Mouse (Mus musculus): ENCODE results near the gene Meis3. TPM values are rescaled to one million over a fixed set of nuclear protein-coding genes. Genes with fewer than 3 reads are reported as not detected.

Gene Meis3
- polyA plus RNA-seq, 1 experiment from 2014 or later, result 161 TPM

GRCm38 (mm10) chr7:16172141-16172581 lies 2.7 kb upstream of the Meis3 start:
- Histone ChIP-seq H3K36me3 (0 out of 2 replicates have a peak, but pooled peaks cover 2% of the 10 kb centered on the region), H3K9ac (peak overlapping the region; percentile 31; the same call in 1 of the 2 replicates)
- peak; percentile 38 for ATAC-seq (ENCODE audit: low read depth)

GRCm38 (mm10) chr7:16172586-16173140 lies 2.2 kb upstream of the Meis3 start:
- peak overlapping the region; percentile 31 for H3K9ac ChIP-seq
- H3K4me2 ChIP-seq, result peak overlapping the region; percentile 79
- ATAC-seq (ENCODE audit: low read depth), result peak; percentile 29
- peaks cover 54% of the 10 kb centered on the region for H3K4me1 ChIP-seq (replicated peaks)
- peaks cover 6% of the 10 kb centered on the region for H3K9me3 ChIP-seq
- no peak overlapping the region for H3K4me3 ChIP-seq
- H3K27ac ChIP-seq (replicated peaks), result peak overlapping the region; percentile 93
- peaks cover 7% of the 10 kb centered on the region; the same call in 1 of the 2 replicates for H3K36me3 ChIP-seq
- 0% methylated on average over 1 of the region's 1 CpGs for WGBS
- H3K27me3 ChIP-seq, result no peaks in the 10 kb centered on the region

More at GRCm38 (mm10) chr7:16172141-16172581, 2.7 kb upstream of the Meis3 start:
- Histone ChIP-seq H3K4me2 (0 out of 2 replicates have a peak overlapping the region, but pooled peaks have one; percentile 13), H3K9me3 (peaks cover 11% of the 10 kb centered on the region), H3K4me3 (no peak overlapping the region), H3K4me1 (replicated peaks) (peaks cover 49% of the 10 kb centered on the region), H3K27ac (replicated peaks) (peak overlapping the region; percentile 93), H3K27me3 (no peaks in the 10 kb centered on the region)
- WGBS, result 0% methylated on average over 1 of the region's 1 CpGs

GRCm38 (mm10) chr7:16173146-16173545 lies 1.7 kb upstream of the Meis3 start:
- 6% methylated on average over 5 of the region's 5 CpGs for WGBS
- peak overlapping the region; percentile 93 for H3K27ac ChIP-seq (replicated peaks)
- H3K27me3 ChIP-seq, result no peaks in the 10 kb centered on the region
- H3K9me3 ChIP-seq, result 0 out of 2 replicates have a peak, but pooled peaks cover 1% of the 10 kb centered on the region
- peak overlapping the region; percentile 79 for H3K4me2 ChIP-seq
- H3K4me3 ChIP-seq, result no peak overlapping the region
- peak; percentile 8 for ATAC-seq (ENCODE audit: low read depth)
- peaks cover 12% of the 10 kb centered on the region for H3K36me3 ChIP-seq
- H3K9ac ChIP-seq, result peak overlapping the region; percentile 92
- peaks cover 55% of the 10 kb centered on the region for H3K4me1 ChIP-seq (replicated peaks)

GRCm38 (mm10) chr7:16175542-16175931 lies 647 bp downstream of the Meis3 start:
- peak; percentile 13 for ATAC-seq (ENCODE audit: low read depth)
- no peaks in the 10 kb centered on the region for H3K27me3 ChIP-seq
- H3K36me3 ChIP-seq, result peaks cover 36% of the 10 kb centered on the region
- 0% methylated on average over 10 of the region's 10 CpGs for WGBS
- peak overlapping the region; percentile 92 for H3K9ac ChIP-seq
- peak overlapping the region; percentile 93 for H3K27ac ChIP-seq (replicated peaks)
- H3K4me1 ChIP-seq (replicated peaks), result peaks cover 55% of the 10 kb centered on the region
- no peaks in the 10 kb centered on the region for H3K9me3 ChIP-seq
- H3K4me2 ChIP-seq, result peak overlapping the region; percentile 79
- H3K4me3 ChIP-seq, result peak overlapping the region; percentile 81

- H3K27ac ChIP-seq (replicated peaks), result no peak overlapping the region
- H3K4me1 ChIP-seq (replicated peaks), result peaks cover 40% of the 10 kb centered on the region
- no peak overlapping the region for H3K9ac ChIP-seq
- H3K36me3 ChIP-seq, result peaks cover 54% of the 10 kb centered on the region
- H3K4me3 ChIP-seq, result no peak overlapping the region
- H3K9me3 ChIP-seq, result no peaks in the 10 kb centered on the region
- H3K27me3 ChIP-seq, result no peaks in the 10 kb centered on the region
- ATAC-seq (ENCODE audit: low read depth), result no peak
- 84% methylated on average over 4 of the region's 4 CpGs for WGBS
- no peak overlapping the region for H3K4me2 ChIP-seq
Observed at GRCm38 (mm10) chr7:16178114-16178513, 3.2 kb downstream of the Meis3 start.

DNA sequence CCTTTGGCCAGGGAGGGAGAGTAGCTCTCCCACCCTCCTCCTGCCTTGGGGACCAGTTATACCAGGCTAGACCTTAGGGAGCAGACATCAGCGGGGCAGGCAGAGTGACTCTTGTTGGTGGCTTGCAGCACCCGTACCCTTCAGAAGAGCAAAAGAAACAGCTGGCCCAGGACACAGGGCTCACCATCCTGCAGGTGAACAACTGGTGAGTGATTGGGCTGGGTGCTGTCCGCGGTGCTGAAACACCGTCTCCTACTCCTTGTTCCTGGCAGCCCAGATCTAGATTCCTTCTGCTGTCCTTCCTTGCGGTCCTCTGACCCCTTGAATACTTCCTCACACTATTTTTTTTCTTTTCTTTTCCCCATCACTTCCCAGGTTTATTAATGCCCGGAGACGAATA lies 8.8 kb downstream of the Meis3 start:
- Histone ChIP-seq H3K9ac (no peak overlapping the region), H3K9me3 (no peaks in the 10 kb centered on the region), H3K36me3 (peaks cover 73% of the 10 kb centered on the region), H3K4me2 (no peak overlapping the region), H3K4me1 (replicated peaks) (no peaks in the 10 kb centered on the region), H3K4me3 (no peak overlapping the region), H3K27ac (replicated peaks) (no peak overlapping the region), H3K27me3 (no peaks in the 10 kb centered on the region)
- 34% methylated on average over 8 of the region's 8 CpGs for WGBS
- no peak for ATAC-seq (ENCODE audit: low read depth)

- Histone ChIP-seq H3K27ac (replicated peaks) (no peak overlapping the region), H3K9ac (no peak overlapping the region), H3K4me2 (no peak overlapping the region), H3K27me3 (no peaks in the 10 kb centered on the region), H3K4me3 (no peak overlapping the region), H3K4me1 (replicated peaks) (peaks cover 4% of the 10 kb centered on the region; the same call in 1 of the 2 replicates), H3K36me3 (peaks cover 40% of the 10 kb centered on the region), H3K9me3 (no peaks in the 10 kb centered on the region)
- ATAC-seq (ENCODE audit: low read depth), result no peak
- WGBS, result 84% methylated on average over 8 of the region's 8 CpGs
Observed at GRCm38 (mm10) chr7:16187494-16187893, 12.6 kb downstream of the Meis3 start.

GRCm38 (mm10) chr7:16192315-16192714 lies 17.4 kb downstream of the Meis3 start:
- no peak overlapping the region for H3K4me3 ChIP-seq
- 18% methylated on average over 5 of the region's 5 CpGs for WGBS
- peak; percentile 46; the same call in 1 of the 2 replicates for ATAC-seq (ENCODE audit: low read depth)
- no peak overlapping the region for H3K9ac ChIP-seq
- H3K27ac ChIP-seq (replicated peaks), result no peak overlapping the region
- no peaks in the 10 kb centered on the region for H3K9me3 ChIP-seq
- H3K4me1 ChIP-seq (replicated peaks), result peaks cover 7% of the 10 kb centered on the region; the same call in 1 of the 2 replicates
- peaks cover 19% of the 10 kb centered on the region for H3K36me3 ChIP-seq
- no peaks in the 10 kb centered on the region for H3K27me3 ChIP-seq
- H3K4me2 ChIP-seq, result no peak overlapping the region

GRCm38 (mm10) chr7:16193702-16194101 lies 18.8 kb downstream of the Meis3 start:
- Histone ChIP-seq H3K4me3 (no peak overlapping the region), H3K9ac (no peak overlapping the region), H3K4me1 (replicated peaks) (peaks cover 8% of the 10 kb centered on the region; the same call in 1 of the 2 replicates), H3K27me3 (no peaks in the 10 kb centered on the region), H3K4me2 (no peak overlapping the region), H3K36me3 (peaks cover 33% of the 10 kb centered on the region), H3K27ac (replicated peaks) (no peak overlapping the region), H3K9me3 (no peaks in the 10 kb centered on the region)
- 68% methylated on average over 3 of the region's 3 CpGs for WGBS
- ATAC-seq (ENCODE audit: low read depth), result no peak

DNA sequence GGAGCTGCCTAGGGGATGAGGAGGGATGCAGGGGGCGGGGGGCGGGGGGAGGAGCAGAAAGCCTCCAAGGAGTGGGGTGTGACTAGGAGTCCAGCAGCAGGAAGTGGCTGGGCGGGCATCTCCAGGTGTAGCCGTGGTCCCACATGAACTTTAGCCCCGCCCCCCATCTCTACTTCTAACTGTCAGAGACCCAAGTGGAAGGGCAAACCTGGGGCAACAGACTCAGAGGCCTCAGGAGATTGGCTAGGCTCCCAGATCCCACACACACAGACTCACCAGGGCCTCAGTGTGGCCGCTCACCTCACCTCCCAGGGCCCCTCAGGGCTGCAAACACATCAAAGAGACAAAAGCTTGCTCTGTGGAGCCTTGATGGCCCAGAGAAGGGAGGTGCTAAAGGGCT lies 21.7 kb downstream of the Meis3 start:
- Histone ChIP-seq H3K9ac (no peak overlapping the region), H3K27ac (replicated peaks) (no peak overlapping the region), H3K4me1 (replicated peaks) (peaks cover 8% of the 10 kb centered on the region; the same call in 1 of the 2 replicates), H3K36me3 (peaks cover 61% of the 10 kb centered on the region), H3K27me3 (no peaks in the 10 kb centered on the region), H3K4me3 (no peak overlapping the region), H3K9me3 (no peaks in the 10 kb centered on the region), H3K4me2 (no peak overlapping the region)
- 63% methylated on average over 6 of the region's 6 CpGs for WGBS
- ATAC-seq (ENCODE audit: low read depth), result no peak

- WGBS, result 76% methylated on average over 5 of the region's 5 CpGs
- H3K9me3 ChIP-seq, result no peaks in the 10 kb centered on the region
- H3K4me2 ChIP-seq, result no peak overlapping the region
- no peak overlapping the region for H3K4me3 ChIP-seq
- H3K9ac ChIP-seq, result no peak overlapping the region
- H3K4me1 ChIP-seq (replicated peaks), result peaks cover 6% of the 10 kb centered on the region; the same call in 1 of the 2 replicates
- no peak overlapping the region for H3K27ac ChIP-seq (replicated peaks)
- H3K27me3 ChIP-seq, result no peaks in the 10 kb centered on the region
- peaks cover 67% of the 10 kb centered on the region for H3K36me3 ChIP-seq
- no peak for ATAC-seq (ENCODE audit: low read depth)
Observed at GRCm38 (mm10) chr7:16197166-16197565, 22.3 kb downstream of the Meis3 start.

GRCm38 (mm10) chr7:16198540-16198939 lies 23.6 kb downstream of the Meis3 start:
- Histone ChIP-seq H3K4me2 (no peak overlapping the region), H3K4me3 (no peak overlapping the region), H3K9me3 (no peaks in the 10 kb centered on the region), H3K36me3 (peaks cover 81% of the 10 kb centered on the region), H3K9ac (no peak overlapping the region), H3K27ac (replicated peaks) (no peak overlapping the region), H3K4me1 (replicated peaks) (0 out of 2 replicates have a peak, but pooled peaks cover 4% of the 10 kb centered on the region), H3K27me3 (no peaks in the 10 kb centered on the region)
- WGBS, result 93% methylated on average over 11 of the region's 11 CpGs
- ATAC-seq (ENCODE audit: low read depth), result no peak
